Mouse (Mus musculus) bone marrow macrophage, adult 2 months (primary cell): ENCODE measurements around the gene Ctnnbip1.

ENCODE experiments used
- CTCF ChIP-seq: IDR thresholded peaks from 2 replicates; pipeline ENCODE4 v1.5.1; 2012; ENCODE audit warnings: low read depth, mild to moderate bottlenecking, low read length, moderate library complexity
- POLR2A ChIP-seq: IDR thresholded peaks from 2 replicates; pipeline ENCODE4 v1.6.1; 2012; ENCODE audit warnings: mild to moderate bottlenecking, low read depth, low read length, borderline replicate concordance

GRCm38 (mm10) chr4:149551696-149552095, 33.7 kb downstream of the Ctnnbip1 start:
- TF ChIP-seq POLR2A: no peak
- TF ChIP-seq CTCF: no peak
